Mouse (Mus musculus): ENCODE data around the gene Baiap2l2. TPM values are rescaled to one million over a fixed set of nuclear protein-coding genes. Genes with fewer than 3 reads are reported as not detected.

The Baiap2l2 gene
- polyA plus RNA-seq, 1 experiment from 2014 or later = 10.3 TPM

Other genes starting within 250 kb of the Baiap2l2 start
- 0.28 TPM in 1 of 2 replicates, not detected in the other for gene Galr3, start 243.7 kb downstream of the Baiap2l2 start, polyA plus RNA-seq (2014; fragmentation: Nextera tagmentation; extraction: Ambion mirVana)
- gene Ankrd54, start 222.6 kb downstream of the Baiap2l2 start, polyA plus RNA-seq (2014; fragmentation: Nextera tagmentation; extraction: Ambion mirVana) = 48.6 and 54.2 TPM in 2 replicates
- 207 and 265 TPM in 2 replicates for gene Eif3l, start 210.4 kb downstream of the Baiap2l2 start, polyA plus RNA-seq (2014; fragmentation: Nextera tagmentation; extraction: Ambion mirVana)
- gene Micall1, start 176.6 kb downstream of the Baiap2l2 start, polyA plus RNA-seq (2014; fragmentation: Nextera tagmentation; extraction: Ambion mirVana) = 6.5 and 7.2 TPM in 2 replicates
- gene Polr2f, start 144.5 kb downstream of the Baiap2l2 start, polyA plus RNA-seq (2014; fragmentation: Nextera tagmentation; extraction: Ambion mirVana) = 352 and 434 TPM in 2 replicates
- gene 1700088E04Rik, start 144.3 kb downstream of the Baiap2l2 start, polyA plus RNA-seq (2014; fragmentation: Nextera tagmentation; extraction: Ambion mirVana) = 7.1 and 8.8 TPM in 2 replicates
- gene Sox10, start 120.3 kb downstream of the Baiap2l2 start, polyA plus RNA-seq (2014; fragmentation: Nextera tagmentation; extraction: Ambion mirVana) = 0.21 and 0.22 TPM in 2 replicates
- 25.8 and 31.4 TPM in 2 replicates for gene Pick1, start 56.4 kb downstream of the Baiap2l2 start, polyA plus RNA-seq (2014; fragmentation: Nextera tagmentation; extraction: Ambion mirVana)
- gene Gm49486, start 56.1 kb downstream of the Baiap2l2 start, polyA plus RNA-seq (2014; fragmentation: Nextera tagmentation; extraction: Ambion mirVana) = 0.21 and 0.61 TPM in 2 replicates
- 0.39 and 0.50 TPM in 2 replicates for gene Slc16a8, start 30.8 kb downstream of the Baiap2l2 start, polyA plus RNA-seq (2014; fragmentation: Nextera tagmentation; extraction: Ambion mirVana)
- 10.9 and 17.0 TPM in 2 replicates for gene Pla2g6, start 42.9 kb upstream of the Baiap2l2 start, polyA plus RNA-seq (2014; fragmentation: Nextera tagmentation; extraction: Ambion mirVana)
- 3.4 and 3.6 TPM in 2 replicates for gene Maff, start 61.1 kb upstream of the Baiap2l2 start, polyA plus RNA-seq (2014; fragmentation: Nextera tagmentation; extraction: Ambion mirVana)
- gene Tmem184b, start 118.0 kb upstream of the Baiap2l2 start, polyA plus RNA-seq (2014; fragmentation: Nextera tagmentation; extraction: Ambion mirVana) = 45.8 and 63.1 TPM in 2 replicates
- gene Csnk1e, start 170.0 kb upstream of the Baiap2l2 start, polyA plus RNA-seq (2014; fragmentation: Nextera tagmentation; extraction: Ambion mirVana) = 88.8 and 107 TPM in 2 replicates
- gene Kcnj4, start 219.7 kb upstream of the Baiap2l2 start, polyA plus RNA-seq (2014; fragmentation: Nextera tagmentation; extraction: Ambion mirVana) = 0.23 TPM in 1 of 2 replicates, not detected in the other
- 38.2 and 40.1 TPM in 2 replicates for gene Kdelr3, start 230.9 kb upstream of the Baiap2l2 start, polyA plus RNA-seq (2014; fragmentation: Nextera tagmentation; extraction: Ambion mirVana)

Data from kidney, embryonic 14.5 days (tissue).